Mouse (Mus musculus) liver, embryonic 11.5 days (tissue): ENCODE measurements at regions not wholly inside any gene's neighbourhood (a gene's known extent, or its start where the extent isn't known, plus 50 kb on each side); places are given as distances from the start of the nearest gene placed in this dataset.

Experiments
- ATAC-seq: fragments of 200-750 bp; cut with Nextera tagmentation; replicated peaks from 2 replicates; pipeline ENCODE4 v1.8.0; 2017; ENCODE audit warnings: moderate number of reproducible peaks, mild to moderate bottlenecking, moderate TSS enrichment, moderate library complexity; ENCODE audit not compliant: low FRiP score
- DNase-seq: peaks from one replicate; pipeline ENCODE4 v3.0.0-alpha.2; 2017; ENCODE audit warnings: low spot score
- H3K27ac ChIP-seq: fragments of 300-500 bp; sonication (generic); 2 replicates; pipeline ENCODE4 v1.5.1; 2014; ENCODE audit warnings: mild to moderate bottlenecking, low read depth, low read length, control low read depth
- H3K27me3 ChIP-seq: fragments of 300-500 bp; sonication (generic); replicated peaks from 2 replicates; pipeline ENCODE4 v1.6.1; 2014; ENCODE audit warnings: low read length, mixed read lengths; ENCODE audit not compliant: control insufficient read depth, insufficient read depth
- H3K36me3 ChIP-seq: fragments of 300-500 bp; sonication (generic); 2 replicates; pipeline ENCODE4 v1.6.1; 2014; ENCODE audit warnings: mild to moderate bottlenecking, low read length, moderate library complexity, mixed read lengths; ENCODE audit not compliant: control insufficient read depth, insufficient read depth
- H3K4me1 ChIP-seq: fragments of 300-500 bp; sonication (generic); replicated peaks from 2 replicates; pipeline ENCODE4 v1.6.1; 2014; ENCODE audit warnings: low read length, mixed read lengths; ENCODE audit not compliant: control insufficient read depth, insufficient read depth
- H3K4me2 ChIP-seq: fragments of 300-500 bp; sonication (generic); 2 replicates; pipeline ENCODE4 v1.6.1; 2014; ENCODE audit warnings: mild to moderate bottlenecking, control low read depth, moderate library complexity
- H3K4me3 ChIP-seq: fragments of 300-500 bp; sonication (generic); 2 replicates; pipeline ENCODE4 v1.5.1; 2014; ENCODE audit warnings: low read depth, low read length, control low read depth
- H3K9ac ChIP-seq: fragments of 300-500 bp; sonication (generic); 2 replicates; pipeline ENCODE4 v1.6.1; 2014; ENCODE audit warnings: low read depth, low read length, control low read depth
- H3K9me3 ChIP-seq: fragments of 300-500 bp; sonication (generic); 2 replicates; pipeline ENCODE4 v1.6.1; 2016; ENCODE audit warnings: low read length, inconsistent platforms, mixed read lengths; ENCODE audit not compliant: control insufficient read depth
- WGBS: fragments of 180-500 bp; shearing (Covaris S2); extraction: QIAGEN DNeasy Blood & Tissue Kit; methylation state at CpG from one replicate; pipeline ENCODE4 v1.1.7; 2014; 5-methylcytosine and 5-hydroxymethylcytosine counted together

DNA sequence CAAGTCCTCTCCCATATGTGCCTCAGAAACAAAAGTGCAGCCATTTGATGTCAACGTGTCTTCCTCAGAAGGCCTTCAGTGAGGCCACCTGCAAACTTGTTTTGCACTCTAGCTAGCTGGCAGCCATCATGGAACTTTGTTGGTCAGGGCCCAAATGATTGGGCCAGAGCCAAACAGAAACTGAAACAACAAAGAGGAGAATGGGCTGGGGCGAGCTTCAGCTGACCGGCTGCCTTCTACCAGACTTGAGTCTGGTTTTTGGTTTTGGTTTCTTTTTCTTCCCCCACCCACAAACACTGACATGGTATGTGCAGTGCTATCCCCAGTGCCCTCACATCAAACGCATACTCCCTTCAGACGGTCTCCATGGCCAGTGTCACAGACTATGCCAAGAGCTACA lies 183.7 kb downstream of the Prkcq start:
- 90% methylated on average over 5 of the region's 5 CpGs for WGBS

More for the DNA sequence above, 183.7 kb downstream of the Prkcq start:
- no peaks in the 10 kb centered on the region for H3K36me3 ChIP-seq
- H3K4me3 ChIP-seq = no peak overlapping the region
- no peak for DNase-seq
- no peak overlapping the region for H3K4me2 ChIP-seq
- H3K9me3 ChIP-seq = no peaks in the 10 kb centered on the region
- no peak overlapping the region for H3K27ac ChIP-seq
- ATAC-seq = no peak
- no peaks in the 10 kb centered on the region for H3K27me3 ChIP-seq
- H3K4me1 ChIP-seq = no peaks in the 10 kb centered on the region
- no peak overlapping the region for H3K9ac ChIP-seq
